Mouse (Mus musculus) C2C12 (cell line): ENCODE measurements around the gene Thrb. TPM values are rescaled to one million over a fixed set of nuclear protein-coding genes. Genes with fewer than 3 reads are reported as not detected.

ENCODE experiments used
- H3K27me3 ChIP-seq: one replicate; pipeline ENCODE4 v1.6.1; 2011; ENCODE audit not compliant: control insufficient read depth, insufficient read depth, insufficient read length
- H3K36me3 ChIP-seq: one replicate; pipeline ENCODE4 v1.6.1; 2011; ENCODE audit not compliant: control insufficient read depth, insufficient read depth
- H3K4me3 ChIP-seq: one replicate; pipeline ENCODE4 v1.5.1; 2011; ENCODE audit warnings: mild to moderate bottlenecking, control low read depth; ENCODE audit not compliant: poor library complexity, insufficient read depth, severe bottlenecking
- H3K79me2 ChIP-seq: one replicate; pipeline ENCODE4 v1.6.1; 2011; ENCODE audit not compliant: control insufficient read depth, insufficient read depth
- H3K79me3 ChIP-seq: one replicate; pipeline ENCODE4 v1.6.1; 2011; ENCODE audit warnings: low read depth, control low read depth
- H3ac ChIP-seq: one replicate; pipeline ENCODE3; 2011; ENCODE audit warnings: low read depth; ENCODE audit not compliant: control insufficient read depth, insufficient read length
- CEBPB ChIP-seq: IDR thresholded peaks from one replicate; pipeline ENCODE4 v1.6.1; 2011; ENCODE audit warnings: low read depth, mild to moderate bottlenecking, control low read depth, moderate library complexity
- CTCF ChIP-seq: IDR thresholded peaks from one replicate; pipeline ENCODE4 v1.5.1; 2011; ENCODE audit not compliant: control insufficient read depth, insufficient read depth, insufficient read length
- FOSL1 ChIP-seq: IDR thresholded peaks from one replicate; pipeline ENCODE4 v1.8.0; 2011; ENCODE audit warnings: mild to moderate bottlenecking, low read length; ENCODE audit not compliant: poor library complexity, insufficient read depth, severe bottlenecking
- MAX ChIP-seq: IDR thresholded peaks from one replicate; pipeline ENCODE4 v1.6.1; 2011; ENCODE audit warnings: mild to moderate bottlenecking, control low read depth
- MYOD1 ChIP-seq: IDR thresholded peaks from one replicate; pipeline ENCODE4 v1.6.1; 2011; ENCODE audit warnings: low read depth; ENCODE audit not compliant: control insufficient read depth, insufficient read length
- MYOG ChIP-seq: IDR thresholded peaks from one replicate; pipeline ENCODE4 v1.6.1; 2011; ENCODE audit not compliant: control insufficient read depth, insufficient read length; ENCODE audit errors: extremely low read depth
- USF1 ChIP-seq: IDR thresholded peaks from one replicate; pipeline ENCODE4 v1.6.1; 2011; ENCODE audit warnings: low read depth, mild to moderate bottlenecking, control low read depth, moderate library complexity
- polyA plus RNA-seq: library from polyadenylated mRNA; unstranded; fragments of >200 nt; fragmentation: generic; extraction: Trizol; gene quantifications from one replicate; pipeline ENCODE4 v1.2.1, GENCODE M21; 2012; ENCODE audit warnings: missing spikeins

Thrb gene
- polyA plus RNA-seq, 1 experiment: 0.01 TPM

GRCm38 (mm10) chr14:18031941-18032340 lies 371.9 kb downstream of the Thrb start:
- Histone ChIP-seq H3K36me3 (no peaks in the 10 kb centered on the region), H3K79me3 (no peaks in the 10 kb centered on the region), H3ac (no peak overlapping the region), H3K4me3 (no peak overlapping the region), H3K27me3 (no peaks in the 10 kb centered on the region), H3K79me2 (no peaks in the 10 kb centered on the region)
- TF ChIP-seq CEBPB: no peak
- TF ChIP-seq MAX: no peak
- no peak for TF ChIP-seq MYOG
- TF ChIP-seq FOSL1: no peak
- TF ChIP-seq CTCF: no peak
- TF ChIP-seq MYOD1: no peak
- TF ChIP-seq USF1: no peak

GRCm38 (mm10) chr14:18036573-18036972 lies 376.5 kb downstream of the Thrb start:
- Histone ChIP-seq H3K79me2 (no peaks in the 10 kb centered on the region), H3K27me3 (no peaks in the 10 kb centered on the region), H3ac (no peak overlapping the region), H3K36me3 (no peaks in the 10 kb centered on the region), H3K79me3 (no peaks in the 10 kb centered on the region), H3K4me3 (no peak overlapping the region)
- TF ChIP-seq USF1: no peak
- TF ChIP-seq MAX: no peak
- no peak for TF ChIP-seq FOSL1
- no peak for TF ChIP-seq CEBPB
- TF ChIP-seq CTCF: no peak
- no peak for TF ChIP-seq MYOG
- no peak for TF ChIP-seq MYOD1

- Histone ChIP-seq H3K27me3 (no peaks in the 10 kb centered on the region), H3K79me3 (no peaks in the 10 kb centered on the region), H3K4me3 (no peak overlapping the region), H3K79me2 (no peaks in the 10 kb centered on the region), H3K36me3 (no peaks in the 10 kb centered on the region), H3ac (no peak overlapping the region)
- no peak for TF ChIP-seq USF1
- no peak for TF ChIP-seq MYOD1
- TF ChIP-seq MYOG: no peak
- no peak for TF ChIP-seq CEBPB
- no peak for TF ChIP-seq MAX
- TF ChIP-seq FOSL1: no peak
- TF ChIP-seq CTCF: no peak
These were observed 402.2 kb downstream of the Thrb start for GRCm38 (mm10) chr14:18062082-18062772.
